Mouse (Mus musculus) intestine, postnatal 0 days (tissue): ENCODE results near the gene Acsf3. TPM values are rescaled to one million over a fixed set of nuclear protein-coding genes. Genes with fewer than 3 reads are reported as not detected.

ENCODE experiments used
- ATAC-seq: fragments of 200-750 bp; cut with Nextera tagmentation; 2 replicates; pipeline ENCODE4 v1.8.0; 2017; ENCODE audit warnings: mild to moderate bottlenecking, moderate TSS enrichment, moderate library complexity
- H3K27ac ChIP-seq: fragments of 300-500 bp; sonication (generic); 2 replicates; pipeline ENCODE4 v1.5.1; 2014; ENCODE audit warnings: mild to moderate bottlenecking, low read depth, low read length, moderate library complexity
- H3K27me3 ChIP-seq: fragments of 300-500 bp; sonication (generic); replicated peaks from 2 replicates; pipeline ENCODE4 v1.6.1; 2014; ENCODE audit warnings: low read length, mixed read lengths; ENCODE audit not compliant: control insufficient read depth, insufficient read depth
- H3K36me3 ChIP-seq: fragments of 300-500 bp; sonication (generic); 2 replicates; pipeline ENCODE4 v1.6.1; 2014; ENCODE audit warnings: mild to moderate bottlenecking, moderate library complexity; ENCODE audit not compliant: control insufficient read depth, insufficient read depth
- H3K4me1 ChIP-seq: fragments of 300-500 bp; sonication (generic); replicated peaks from 2 replicates; pipeline ENCODE4 v1.6.1; 2014; ENCODE audit warnings: antibody characterized with exemption, low read length, mixed read lengths; ENCODE audit not compliant: control insufficient read depth, insufficient read depth
- H3K4me2 ChIP-seq: fragments of 300-500 bp; sonication (generic); replicated peaks from 2 replicates; pipeline ENCODE4 v1.6.1; 2014; ENCODE audit warnings: low read depth, mild to moderate bottlenecking, moderate library complexity
- H3K4me3 ChIP-seq: fragments of 300-500 bp; sonication (generic); 2 replicates; pipeline ENCODE4 v1.5.1; 2014; ENCODE audit warnings: low read depth, low read length
- H3K9ac ChIP-seq: fragments of 300-500 bp; sonication (generic); 2 replicates; pipeline ENCODE4 v1.6.1; 2014; ENCODE audit warnings: mild to moderate bottlenecking, low read depth, low read length
- H3K9me3 ChIP-seq: fragments of 300-500 bp; sonication (generic); 2 replicates; pipeline ENCODE4 v1.6.1; 2016; ENCODE audit warnings: mixed run types; ENCODE audit not compliant: control insufficient read depth
- CTCF ChIP-seq: sonication (generic); IDR thresholded peaks from 2 replicates; pipeline ENCODE4 v1.5.1; 2016; ENCODE audit warnings: low read depth, mild to moderate bottlenecking, control low read depth, antibody characterized with exemption, moderate library complexity
- WGBS: fragments of 180-500 bp; shearing (Covaris S2); extraction: QIAGEN DNeasy Blood & Tissue Kit; methylation state at CpG from one replicate; pipeline ENCODE4 v1.1.7; 2014; 5-methylcytosine and 5-hydroxymethylcytosine counted together
- polyA plus RNA-seq: library from polyadenylated mRNA; unstranded; fragments of >200 nt; fragmentation: Nextera tagmentation; extraction: Ambion mirVana; gene quantifications from 2 replicates; pipeline ENCODE4 v1.2.1, GENCODE M21; 2015

Acsf3 gene
- polyA plus RNA-seq, 1 experiment from 2014 or later, result 22.9 TPM

DNA sequence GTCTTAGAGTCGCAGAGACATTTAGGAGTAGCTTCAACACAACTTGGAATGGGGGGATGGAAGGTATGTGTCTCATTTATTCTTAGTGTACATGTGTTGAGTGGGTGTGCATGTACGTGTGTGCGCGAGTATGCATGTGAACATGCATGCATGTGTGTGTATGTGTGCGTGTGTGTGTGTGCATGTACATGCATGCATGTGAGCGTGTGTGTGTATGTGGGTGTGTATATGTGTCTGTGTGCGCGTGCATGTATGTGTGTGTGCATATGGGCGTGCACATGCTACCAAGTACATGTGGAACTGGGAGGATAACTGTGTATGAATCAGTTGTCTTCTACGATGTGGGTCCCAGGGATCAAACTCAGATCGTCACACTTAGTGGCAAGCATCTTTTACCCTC, 38.7 kb upstream of the Acsf3 start:
- H3K9ac ChIP-seq, result no peak overlapping the region
- no peak for ATAC-seq
- WGBS, result 93% methylated on average over 11 of the region's 11 CpGs
- H3K4me2 ChIP-seq, result no peak overlapping the region
- H3K27ac ChIP-seq, result no peak overlapping the region
- H3K27me3 ChIP-seq, result 0 out of 2 replicates have a peak, but pooled peaks cover 4% of the 10 kb centered on the region
- no peak overlapping the region for H3K4me3 ChIP-seq
- H3K36me3 ChIP-seq, result no peaks in the 10 kb centered on the region
- H3K4me1 ChIP-seq, result no peaks in the 10 kb centered on the region
- H3K9me3 ChIP-seq, result no peaks in the 10 kb centered on the region
- TF ChIP-seq CTCF, result no peak

DNA sequence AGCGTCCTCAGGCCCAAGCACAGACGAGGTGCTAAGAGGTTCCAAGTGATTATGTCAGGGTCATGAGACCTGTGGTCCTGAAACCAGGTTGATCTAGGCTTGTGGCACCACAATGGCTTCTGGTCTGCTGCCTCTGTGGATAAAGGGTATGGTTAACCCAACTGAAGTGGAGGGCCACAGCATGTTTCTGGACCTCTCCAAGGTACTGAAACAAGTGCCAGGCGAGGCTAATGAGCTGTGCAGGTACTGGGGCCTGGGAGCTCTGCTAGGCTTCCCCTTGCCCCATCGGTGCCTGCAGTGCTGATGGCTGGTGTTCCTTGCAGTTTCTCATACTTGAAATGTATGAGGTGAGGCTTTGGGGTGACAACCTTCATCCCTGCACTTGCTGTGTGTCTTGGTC, 38.2 kb upstream of the Acsf3 start:
- TF ChIP-seq CTCF, result no peak
- H3K36me3 ChIP-seq, result no peaks in the 10 kb centered on the region
- 51% methylated on average over 4 of the region's 4 CpGs for WGBS

GRCm38 (mm10) chr8:122737886-122738285, 37.4 kb upstream of the Acsf3 start:
- Histone ChIP-seq H3K9me3 (no peaks in the 10 kb centered on the region), H3K9ac (no peak overlapping the region), H3K4me2 (no peak overlapping the region), H3K27ac (no peak overlapping the region), H3K4me3 (no peak overlapping the region), H3K36me3 (no peaks in the 10 kb centered on the region), H3K4me1 (no peaks in the 10 kb centered on the region), H3K27me3 (0 out of 2 replicates have a peak, but pooled peaks cover 11% of the 10 kb centered on the region)
- ATAC-seq, result no peak
- WGBS, result 89% methylated on average over 6 of the region's 6 CpGs
- no peak for TF ChIP-seq CTCF

More for the DNA sequence above, 38.2 kb upstream of the Acsf3 start:
- Histone ChIP-seq H3K27me3 (0 out of 2 replicates have a peak, but pooled peaks cover 4% of the 10 kb centered on the region), H3K4me2 (no peak overlapping the region), H3K9ac (no peak overlapping the region), H3K4me3 (no peak overlapping the region), H3K9me3 (no peaks in the 10 kb centered on the region), H3K4me1 (no peaks in the 10 kb centered on the region), H3K27ac (no peak overlapping the region)
- ATAC-seq, result no peak

DNA sequence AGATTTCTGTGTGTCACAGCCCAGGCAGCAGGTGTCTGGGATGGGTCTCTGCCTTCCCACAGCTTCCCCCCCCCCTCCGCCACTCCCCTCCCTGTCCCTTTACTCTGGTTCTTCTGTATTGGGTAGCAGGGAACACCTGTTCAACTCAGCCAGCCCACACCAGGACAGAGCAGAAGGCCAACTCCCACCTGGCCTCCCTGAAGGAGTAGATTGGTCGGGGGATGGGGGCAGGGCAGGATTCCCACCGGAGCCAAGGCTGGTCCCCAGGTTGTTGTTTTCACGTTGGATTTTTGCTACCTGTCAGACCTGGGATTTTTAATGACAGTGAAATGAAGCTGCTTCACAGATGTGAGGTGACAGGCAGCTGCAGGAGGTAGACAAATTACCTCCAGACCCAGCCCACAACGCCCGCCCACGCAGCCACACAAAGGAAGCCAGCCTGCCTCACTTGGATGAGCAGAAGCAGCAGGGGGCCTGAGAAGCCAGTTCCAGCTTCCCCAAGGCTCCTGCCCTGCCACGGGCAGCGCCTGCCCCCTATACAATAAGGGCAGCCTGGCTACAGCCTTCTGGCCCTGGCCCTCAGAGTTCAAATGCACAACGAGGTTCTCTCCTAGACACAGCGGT, 36.1 kb upstream of the Acsf3 start:
- no peak overlapping the region for H3K9ac ChIP-seq
- H3K27ac ChIP-seq, result no peak overlapping the region
- no peaks in the 10 kb centered on the region for H3K4me1 ChIP-seq
- no peak for TF ChIP-seq CTCF
- no peaks in the 10 kb centered on the region for H3K9me3 ChIP-seq
- 21% methylated on average over 11 of the region's 11 CpGs for WGBS
- no peaks in the 10 kb centered on the region for H3K36me3 ChIP-seq
- 0 out of 2 replicates have a peak, but pooled peaks cover 9% of the 10 kb centered on the region for H3K27me3 ChIP-seq
- no peak; the same call in 1 of the 2 replicates for ATAC-seq
- H3K4me2 ChIP-seq, result no peak overlapping the region
- H3K4me3 ChIP-seq, result no peak overlapping the region

DNA sequence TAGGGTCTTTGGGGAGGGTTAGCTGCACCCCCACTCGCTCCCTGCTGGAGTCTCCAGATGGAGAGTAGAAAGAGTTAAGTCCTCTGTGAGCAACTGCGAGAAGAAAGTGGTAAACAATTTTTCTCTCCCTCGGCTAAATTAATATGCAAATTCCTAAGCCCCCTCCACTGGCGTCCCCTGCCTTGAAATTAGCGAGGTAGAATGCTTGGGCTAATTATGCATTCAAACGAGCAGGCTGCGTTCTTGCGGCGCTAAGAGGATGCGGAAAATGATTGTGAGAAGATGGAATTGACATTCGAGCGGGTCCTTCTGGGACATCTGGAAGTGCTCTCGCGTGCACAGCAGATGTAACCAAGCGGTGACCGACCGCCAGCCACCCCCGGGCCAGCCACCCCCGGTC, 32.8 kb upstream of the Acsf3 start:
- Histone ChIP-seq H3K36me3 (no peaks in the 10 kb centered on the region), H3K27me3 (0 out of 2 replicates have a peak, but pooled peaks cover 9% of the 10 kb centered on the region)
- 20% methylated on average over 19 of the region's 19 CpGs for WGBS

GRCm38 (mm10) chr8:122745022-122745749, 30.1 kb upstream of the Acsf3 start:
- Histone ChIP-seq H3K4me3 (no peak overlapping the region), H3K9ac (no peak overlapping the region), H3K27ac (no peak overlapping the region), H3K27me3 (0 out of 2 replicates have a peak, but pooled peaks cover 9% of the 10 kb centered on the region), H3K36me3 (no peaks in the 10 kb centered on the region), H3K4me1 (no peaks in the 10 kb centered on the region), H3K9me3 (no peaks in the 10 kb centered on the region), H3K4me2 (no peak overlapping the region)
- WGBS, result 22% methylated on average over 17 of the region's 17 CpGs
- no peak for ATAC-seq
- TF ChIP-seq CTCF, result no peak

More for the DNA sequence above, 32.8 kb upstream of the Acsf3 start:
- Histone ChIP-seq H3K4me1 (no peaks in the 10 kb centered on the region), H3K27ac (no peak overlapping the region), H3K4me3 (no peak overlapping the region), H3K9me3 (no peaks in the 10 kb centered on the region), H3K9ac (no peak overlapping the region), H3K4me2 (no peak overlapping the region)
- no peak for ATAC-seq
- TF ChIP-seq CTCF, result no peak
